Mouse (Mus musculus) liver, embryonic 14.5 days (tissue): ENCODE data around the gene Stxbp5l.

Experiments
- CTCF ChIP-seq: IDR thresholded peaks from 2 replicates; pipeline ENCODE4 v1.5.1; 2016; ENCODE audit warnings: antibody characterized with exemption, low read depth, control low read depth
- EP300 ChIP-seq: IDR thresholded peaks from 2 replicates; pipeline ENCODE4 v1.6.1; 2016; ENCODE audit warnings: antibody characterized with exemption, low read depth

GRCm38 (mm10) chr16:37273681-37274080 lies 111.1 kb downstream of the Stxbp5l start:
- TF ChIP-seq CTCF: no peak
- TF ChIP-seq EP300: no peak
